Mouse (Mus musculus) liver, embryonic 11.5 days (tissue): ENCODE measurements around the gene Hfe2. TPM values are rescaled to one million over a fixed set of nuclear protein-coding genes. Genes with fewer than 3 reads are reported as not detected.

Experiments used
- ATAC-seq: fragments of 200-750 bp; cut with Nextera tagmentation; replicated peaks from 2 replicates; pipeline ENCODE4 v1.8.0; 2017; ENCODE audit warnings: moderate number of reproducible peaks, mild to moderate bottlenecking, moderate TSS enrichment, moderate library complexity; ENCODE audit not compliant: low FRiP score
- DNase-seq: peaks from one replicate; pipeline ENCODE4 v3.0.0-alpha.2; 2017; ENCODE audit warnings: low spot score
- H3K27ac ChIP-seq: fragments of 300-500 bp; sonication (generic); 2 replicates; pipeline ENCODE4 v1.5.1; 2014; ENCODE audit warnings: mild to moderate bottlenecking, low read depth, low read length, control low read depth
- H3K27me3 ChIP-seq: fragments of 300-500 bp; sonication (generic); replicated peaks from 2 replicates; pipeline ENCODE4 v1.6.1; 2014; ENCODE audit warnings: low read length, mixed read lengths; ENCODE audit not compliant: control insufficient read depth, insufficient read depth
- H3K36me3 ChIP-seq: fragments of 300-500 bp; sonication (generic); 2 replicates; pipeline ENCODE4 v1.6.1; 2014; ENCODE audit warnings: mild to moderate bottlenecking, low read length, moderate library complexity, mixed read lengths; ENCODE audit not compliant: control insufficient read depth, insufficient read depth
- H3K4me1 ChIP-seq: fragments of 300-500 bp; sonication (generic); replicated peaks from 2 replicates; pipeline ENCODE4 v1.6.1; 2014; ENCODE audit warnings: low read length, mixed read lengths; ENCODE audit not compliant: control insufficient read depth, insufficient read depth
- H3K4me2 ChIP-seq: fragments of 300-500 bp; sonication (generic); 2 replicates; pipeline ENCODE4 v1.6.1; 2014; ENCODE audit warnings: mild to moderate bottlenecking, control low read depth, moderate library complexity
- H3K4me3 ChIP-seq: fragments of 300-500 bp; sonication (generic); 2 replicates; pipeline ENCODE4 v1.5.1; 2014; ENCODE audit warnings: low read depth, low read length, control low read depth
- H3K9ac ChIP-seq: fragments of 300-500 bp; sonication (generic); 2 replicates; pipeline ENCODE4 v1.6.1; 2014; ENCODE audit warnings: low read depth, low read length, control low read depth
- H3K9me3 ChIP-seq: fragments of 300-500 bp; sonication (generic); 2 replicates; pipeline ENCODE4 v1.6.1; 2016; ENCODE audit warnings: low read length, inconsistent platforms, mixed read lengths; ENCODE audit not compliant: control insufficient read depth
- WGBS: fragments of 180-500 bp; shearing (Covaris S2); extraction: QIAGEN DNeasy Blood & Tissue Kit; methylation state at CpG from one replicate; pipeline ENCODE4 v1.1.7; 2014; 5-methylcytosine and 5-hydroxymethylcytosine counted together
- polyA plus RNA-seq: library from polyadenylated mRNA; unstranded; fragments of >200 nt; fragmentation: Nextera tagmentation; extraction: Ambion mirVana; gene quantifications from 2 replicates; pipeline ENCODE4 v1.2.1, GENCODE M21; 2014

Hfe2 gene
- polyA plus RNA-seq, 1 experiment from 2014 or later, result 0.32 TPM

DNA sequence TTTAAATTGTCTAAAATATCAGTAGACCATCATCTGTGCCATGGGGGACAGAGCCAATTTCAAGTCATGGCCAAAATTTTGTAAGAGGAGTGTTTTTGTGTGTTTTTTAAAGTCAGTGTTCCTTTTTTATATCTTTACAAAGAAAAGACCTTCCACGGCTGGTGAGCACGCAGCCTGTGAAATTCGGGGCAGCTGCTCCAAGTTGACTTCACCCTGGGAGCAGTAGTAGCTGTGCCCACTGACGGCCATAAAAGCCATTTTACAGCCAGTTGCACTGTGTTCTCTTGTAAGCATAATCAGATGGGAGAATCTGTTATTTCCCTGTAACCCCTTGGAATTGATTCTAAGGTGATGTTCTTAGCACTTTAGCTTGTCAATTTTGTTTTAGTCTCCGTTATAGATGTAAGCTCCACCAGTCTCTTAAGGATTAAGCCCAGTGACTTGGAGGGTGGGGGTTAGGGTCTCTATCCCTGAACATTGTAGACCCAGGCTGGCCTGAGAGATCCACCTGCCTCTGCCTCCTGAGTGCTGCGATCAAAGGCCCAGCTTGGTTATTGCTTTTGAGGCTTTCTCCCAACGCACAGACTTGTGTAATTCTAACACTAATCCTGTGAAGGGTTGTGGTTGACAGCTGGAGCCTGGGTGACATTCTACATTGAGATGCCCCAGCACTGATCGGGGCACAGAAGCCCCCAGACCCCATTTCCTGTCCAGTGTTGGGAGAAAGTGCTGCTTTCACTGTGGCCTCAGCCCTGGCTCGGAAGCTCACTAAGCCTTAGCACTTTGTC, 36.1 kb downstream of the Hfe2 start:
- 76% methylated on average over 9 of the region's 9 CpGs for WGBS
- H3K4me2 ChIP-seq, result peak overlapping the region; percentile 82
- peak overlapping the region; percentile 82 for H3K4me3 ChIP-seq
- peak overlapping the region; percentile 40; the same call in 1 of the 2 replicates for H3K27ac ChIP-seq
- no peaks in the 10 kb centered on the region for H3K9me3 ChIP-seq
- H3K27me3 ChIP-seq, result no peaks in the 10 kb centered on the region
- ATAC-seq (no peak), DNase-seq (no peak)
- H3K9ac ChIP-seq, result 0 out of 2 replicates have a peak overlapping the region, but pooled peaks have one; percentile 6
- peaks cover 20% of the 10 kb centered on the region for H3K36me3 ChIP-seq
- peaks cover 28% of the 10 kb centered on the region for H3K4me1 ChIP-seq

DNA sequence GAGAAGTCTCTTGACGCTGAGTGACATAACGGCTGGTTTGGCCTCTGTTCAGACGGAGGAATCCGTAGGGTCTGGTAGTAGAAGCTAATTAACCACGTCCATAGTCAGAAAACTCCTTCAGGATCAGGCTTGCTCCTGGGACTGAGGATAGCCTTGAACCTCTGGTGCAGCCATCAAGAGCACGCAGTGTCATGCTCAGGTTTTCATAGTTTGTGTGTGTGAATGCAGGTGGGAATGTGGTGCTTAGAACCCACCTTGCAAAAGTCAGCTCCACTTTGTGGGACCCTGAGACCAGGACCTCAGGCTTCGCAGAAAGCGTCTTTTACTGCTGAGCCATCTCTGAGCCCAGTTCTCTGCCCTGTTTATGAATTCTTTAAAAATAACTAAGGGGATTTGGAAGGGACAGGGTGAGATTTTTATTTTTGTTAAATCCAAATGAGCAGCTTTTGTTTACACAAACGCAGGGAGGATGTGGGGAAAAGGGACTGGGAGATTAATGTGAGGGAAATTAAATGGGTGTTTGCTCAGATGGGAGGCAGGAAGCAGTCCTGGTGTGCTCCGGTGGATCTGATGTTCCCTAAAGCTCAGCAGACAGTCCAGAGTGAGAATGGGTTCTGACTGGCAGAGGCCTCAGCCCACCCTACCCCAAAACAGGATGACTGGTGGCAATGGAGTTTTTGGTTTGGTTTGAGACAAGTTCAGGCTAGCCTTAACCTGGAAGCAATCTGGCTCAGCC, 37.1 kb downstream of the Hfe2 start:
- H3K4me3 ChIP-seq, result no peak overlapping the region
- 47% methylated on average over 10 of the region's 10 CpGs for WGBS
- H3K9me3 ChIP-seq, result no peaks in the 10 kb centered on the region
- DNase-seq (no peak), ATAC-seq (no peak)
- peaks cover 23% of the 10 kb centered on the region for H3K4me1 ChIP-seq
- no peak overlapping the region for H3K9ac ChIP-seq
- peak overlapping the region; percentile 57; the same call in 1 of the 2 replicates for H3K27ac ChIP-seq
- 0 out of 2 replicates have a peak overlapping the region, but pooled peaks have one; percentile 5 for H3K4me2 ChIP-seq
- peaks cover 20% of the 10 kb centered on the region for H3K36me3 ChIP-seq
- H3K27me3 ChIP-seq, result no peaks in the 10 kb centered on the region

DNA sequence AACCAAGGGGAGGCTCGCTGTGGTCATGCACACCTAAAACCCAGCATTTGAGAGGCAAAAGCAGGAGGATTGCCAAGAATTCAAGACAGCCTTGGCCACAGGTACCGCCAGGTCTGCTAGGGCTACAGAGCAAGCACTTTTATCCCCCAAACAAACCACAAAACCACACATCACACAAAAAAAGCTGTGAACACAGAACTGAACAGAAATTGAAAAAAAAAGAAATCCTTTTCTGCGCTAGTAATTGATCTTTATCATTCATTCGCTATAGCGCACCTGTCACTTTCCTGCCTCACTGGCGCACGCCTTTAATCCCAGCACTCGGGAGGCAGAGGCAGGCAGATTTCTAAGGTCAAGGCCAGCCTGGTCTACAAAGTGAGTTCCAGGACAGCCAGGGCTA, 38.3 kb downstream of the Hfe2 start:
- H3K4me3 ChIP-seq, result no peak overlapping the region
- DNase-seq (no peak), ATAC-seq (no peak)
- no peaks in the 10 kb centered on the region for H3K9me3 ChIP-seq
- no peak overlapping the region for H3K4me2 ChIP-seq
- WGBS, result 79% methylated on average over 8 of the region's 8 CpGs
- H3K36me3 ChIP-seq, result peaks cover 20% of the 10 kb centered on the region
- H3K4me1 ChIP-seq, result peaks cover 23% of the 10 kb centered on the region
- H3K27ac ChIP-seq, result no peak overlapping the region
- H3K9ac ChIP-seq, result no peak overlapping the region
- H3K27me3 ChIP-seq, result no peaks in the 10 kb centered on the region

DNA sequence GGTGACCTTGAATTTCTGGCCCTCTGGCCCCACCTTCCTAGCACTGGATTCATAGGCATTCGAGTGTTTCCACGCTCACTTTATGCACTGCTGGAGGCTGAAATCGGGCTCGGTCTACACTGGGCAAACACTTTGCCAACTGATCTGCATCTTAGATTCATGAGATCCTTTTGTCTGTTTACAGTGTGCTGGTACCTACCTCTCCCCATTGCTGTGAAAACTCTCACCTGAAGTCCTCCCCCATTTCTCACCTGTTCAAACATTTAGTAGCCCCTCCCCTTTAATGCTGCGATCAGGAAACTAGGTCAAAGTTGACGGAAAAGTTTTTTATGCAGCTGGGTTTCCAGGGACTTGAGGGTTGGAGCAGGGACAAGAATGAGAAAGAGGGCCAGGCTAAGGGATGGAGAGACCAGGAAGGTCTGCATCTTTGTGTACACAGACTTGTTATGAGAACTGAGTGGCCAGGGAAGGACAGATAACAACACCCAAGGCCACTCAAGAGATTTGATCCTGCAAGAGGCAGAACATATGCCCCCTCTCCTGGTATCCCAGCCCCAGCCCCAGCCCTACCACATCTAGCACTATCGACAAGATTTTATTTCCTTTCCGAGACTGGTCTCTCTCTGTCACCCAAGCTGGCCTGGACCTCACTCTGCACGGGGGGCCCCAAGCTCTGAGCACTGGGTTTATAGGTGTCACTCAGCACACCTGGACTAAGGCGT, 39.1 kb downstream of the Hfe2 start:
- Histone ChIP-seq H3K27me3 (no peaks in the 10 kb centered on the region), H3K4me1 (peaks cover 23% of the 10 kb centered on the region), H3K36me3 (peaks cover 20% of the 10 kb centered on the region), H3K9me3 (no peaks in the 10 kb centered on the region), H3K4me3 (no peak overlapping the region), H3K9ac (no peak overlapping the region), H3K4me2 (peak overlapping the region; percentile 39), H3K27ac (peak overlapping the region; percentile 54)
- WGBS, result 47% methylated on average over 10 of the region's 10 CpGs
- ATAC-seq, result 0 out of 2 replicates have a peak, but pooled peaks have one; percentile 27
- DNase-seq, result no peak

DNA sequence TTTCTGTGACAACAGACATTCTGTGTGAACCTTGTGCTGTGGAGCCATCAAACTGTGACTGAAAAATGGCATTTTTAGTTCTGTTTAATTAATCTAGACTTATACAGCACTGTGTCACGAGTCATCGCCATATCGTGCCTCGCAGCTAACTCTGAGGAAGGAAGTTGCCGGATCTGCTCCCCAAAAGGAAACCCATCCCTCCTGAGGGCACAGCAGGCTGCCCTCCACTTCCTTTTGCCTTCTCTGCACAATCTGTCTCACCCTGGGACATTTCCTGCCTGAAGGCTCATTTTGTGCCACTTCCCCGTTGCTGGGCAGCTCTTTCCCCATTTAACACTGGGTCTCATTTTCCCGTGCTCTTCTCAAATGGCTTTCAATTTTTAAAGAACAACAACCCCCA, 39.7 kb downstream of the Hfe2 start:
- Histone ChIP-seq H3K4me1 (peaks cover 19% of the 10 kb centered on the region), H3K27ac (peak overlapping the region; percentile 54), H3K9ac (peak overlapping the region; percentile 27; the same call in 1 of the 2 replicates), H3K36me3 (peaks cover 17% of the 10 kb centered on the region), H3K4me2 (peak overlapping the region; percentile 39), H3K27me3 (no peaks in the 10 kb centered on the region), H3K4me3 (0 out of 2 replicates have a peak overlapping the region, but pooled peaks have one; percentile 8), H3K9me3 (no peaks in the 10 kb centered on the region)
- peak; percentile 30; the same call in 1 of the 2 replicates for ATAC-seq
- 25% methylated on average over 7 of the region's 7 CpGs for WGBS
- no peak for DNase-seq

DNA sequence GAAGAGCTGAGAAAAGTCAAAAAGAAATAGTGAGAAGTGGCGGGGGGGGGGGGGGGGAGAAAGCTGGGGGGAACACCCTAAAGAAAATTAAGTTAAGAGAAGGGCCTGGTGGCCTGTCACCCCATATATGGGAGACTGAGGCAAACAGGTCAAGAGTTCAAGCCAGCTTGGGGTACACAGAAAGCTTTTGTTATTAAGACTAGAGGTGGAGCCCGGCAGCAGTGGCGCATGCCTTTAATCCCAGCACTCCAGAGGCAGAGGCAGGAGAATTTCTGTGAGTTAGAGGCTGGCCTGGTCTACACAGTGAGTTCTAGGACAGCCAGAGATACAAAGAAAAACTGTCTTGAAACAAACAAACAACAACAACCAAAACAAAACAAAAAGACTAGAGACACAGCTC, 40.1 kb downstream of the Hfe2 start:
- Histone ChIP-seq H3K9ac (no peak overlapping the region; the same call in 1 of the 2 replicates), H3K9me3 (no peaks in the 10 kb centered on the region), H3K4me1 (peaks cover 15% of the 10 kb centered on the region), H3K4me3 (0 out of 2 replicates have a peak overlapping the region, but pooled peaks have one; percentile 8), H3K36me3 (peaks cover 13% of the 10 kb centered on the region), H3K27ac (peak overlapping the region; percentile 54), H3K4me2 (peak overlapping the region; percentile 39), H3K27me3 (no peaks in the 10 kb centered on the region)
- WGBS, result 91% methylated on average over 2 of the region's 3 CpGs
- ATAC-seq (no peak), DNase-seq (no peak)

DNA sequence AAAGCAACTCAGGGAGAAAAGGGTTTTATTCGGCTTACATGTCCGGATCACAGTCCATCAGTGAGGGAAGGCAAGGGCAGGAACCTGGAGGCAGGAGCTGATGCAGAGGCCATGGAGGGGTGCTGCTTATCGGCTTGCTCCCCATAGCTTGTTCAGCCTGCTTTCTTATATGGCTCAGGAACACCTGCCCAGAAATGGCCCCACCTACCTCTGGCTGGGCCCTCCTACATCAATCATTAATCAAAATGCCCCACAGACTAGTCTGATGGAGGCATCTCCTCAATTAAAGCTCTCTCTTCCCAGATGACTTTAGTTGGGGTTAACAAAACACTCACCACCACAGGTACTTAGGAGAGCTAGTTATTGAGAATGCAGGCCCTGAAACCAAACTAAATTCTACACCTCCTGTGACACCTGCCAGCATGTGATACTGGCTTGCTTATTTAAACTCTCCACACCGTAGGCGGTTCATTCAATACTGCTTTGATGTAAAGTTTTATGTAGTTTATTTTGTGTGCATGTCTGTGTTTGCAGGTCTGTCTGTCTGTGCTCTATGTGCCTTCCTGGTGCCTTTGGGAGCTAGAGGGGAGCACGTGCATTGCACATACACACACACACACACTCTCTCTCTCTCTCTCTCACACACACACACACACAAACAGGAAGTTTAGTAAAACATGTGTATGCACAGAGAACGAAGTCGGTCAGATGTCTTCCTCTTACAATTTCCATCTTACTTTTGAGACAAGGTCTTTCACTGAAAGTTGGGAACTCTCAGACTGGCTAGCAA, 41.9 kb downstream of the Hfe2 start:
- peaks cover 20% of the 10 kb centered on the region for H3K4me1 ChIP-seq
- H3K4me2 ChIP-seq, result no peak overlapping the region
- no peaks in the 10 kb centered on the region for H3K36me3 ChIP-seq
- ATAC-seq (no peak), DNase-seq (no peak)
- H3K9me3 ChIP-seq, result no peaks in the 10 kb centered on the region
- H3K27ac ChIP-seq, result no peak overlapping the region
- H3K4me3 ChIP-seq, result no peak overlapping the region
- no peak overlapping the region for H3K9ac ChIP-seq
- WGBS, result 77% methylated on average over 8 of the region's 8 CpGs
- H3K27me3 ChIP-seq, result no peaks in the 10 kb centered on the region

DNA sequence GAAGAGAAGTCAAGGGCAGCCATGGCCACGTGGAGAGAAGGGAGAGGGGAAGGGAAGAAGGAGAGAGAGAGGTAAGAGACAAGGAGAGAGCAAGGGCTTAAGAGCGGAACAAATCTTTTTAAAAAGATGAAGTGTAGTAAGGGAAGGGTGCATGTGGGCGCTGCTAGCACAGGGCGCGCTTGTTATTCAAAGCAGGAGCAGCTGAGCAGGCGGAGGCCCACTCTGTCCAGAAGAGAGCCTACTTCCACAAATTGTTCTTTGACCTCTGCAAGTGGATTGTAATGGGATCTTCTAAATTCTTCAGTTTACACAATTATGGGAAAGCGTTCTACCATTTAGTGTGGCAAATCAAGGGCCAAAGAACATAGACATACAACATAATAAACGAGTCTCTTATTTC, 43.6 kb downstream of the Hfe2 start:
- Histone ChIP-seq H3K9me3 (no peaks in the 10 kb centered on the region), H3K4me2 (no peak overlapping the region), H3K9ac (no peak overlapping the region), H3K4me1 (peaks cover 21% of the 10 kb centered on the region), H3K27me3 (no peaks in the 10 kb centered on the region), H3K4me3 (no peak overlapping the region), H3K27ac (no peak overlapping the region), H3K36me3 (no peaks in the 10 kb centered on the region)
- ATAC-seq, result no peak
- DNase-seq, result no peak
- WGBS, result 79% methylated on average over 8 of the region's 8 CpGs
